Mouse (Mus musculus) liver, adult 2 months (tissue): ENCODE measurements around the gene Prr22.

Experiments used
- CTCF ChIP-seq: fragments of 200-500 bp; IDR thresholded peaks from 2 replicates; pipeline ENCODE4 v1.5.1; 2011; ENCODE audit warnings: low read depth, low read length, control low read depth
- POLR2A ChIP-seq: fragments of 200-500 bp; IDR thresholded peaks from 2 replicates; pipeline ENCODE4 v1.6.1; 2011; ENCODE audit warnings: low read length, control low read depth; ENCODE audit not compliant: insufficient read depth; ENCODE audit errors: extremely low read depth

GRCm38 (mm10) chr17:56815057-56815345, 45.0 kb downstream of the Prr22 start:
- no peak for TF ChIP-seq POLR2A
- no peak for TF ChIP-seq CTCF
